Mouse (Mus musculus) C2C12 (cell line): ENCODE measurements around the gene Stx4a. TPM values are rescaled to one million over a fixed set of nuclear protein-coding genes. Genes with fewer than 3 reads are reported as not detected.

Experiments
- H3K27me3 ChIP-seq: one replicate; pipeline ENCODE4 v1.6.1; 2011; ENCODE audit not compliant: control insufficient read depth, insufficient read depth, insufficient read length
- H3K36me3 ChIP-seq: one replicate; pipeline ENCODE4 v1.6.1; 2011; ENCODE audit not compliant: control insufficient read depth, insufficient read depth
- H3K4me3 ChIP-seq: one replicate; pipeline ENCODE4 v1.5.1; 2011; ENCODE audit warnings: mild to moderate bottlenecking, control low read depth; ENCODE audit not compliant: poor library complexity, insufficient read depth, severe bottlenecking
- H3K79me2 ChIP-seq: one replicate; pipeline ENCODE4 v1.6.1; 2011; ENCODE audit not compliant: control insufficient read depth, insufficient read depth
- H3K79me3 ChIP-seq: one replicate; pipeline ENCODE4 v1.6.1; 2011; ENCODE audit warnings: low read depth, control low read depth
- H3ac ChIP-seq: one replicate; pipeline ENCODE3; 2011; ENCODE audit warnings: low read depth; ENCODE audit not compliant: control insufficient read depth, insufficient read length
- CEBPB ChIP-seq: IDR thresholded peaks from one replicate; pipeline ENCODE4 v1.6.1; 2011; ENCODE audit warnings: low read depth, mild to moderate bottlenecking, control low read depth, moderate library complexity
- CTCF ChIP-seq: IDR thresholded peaks from one replicate; pipeline ENCODE4 v1.5.1; 2011; ENCODE audit not compliant: control insufficient read depth, insufficient read depth, insufficient read length
- FOSL1 ChIP-seq: IDR thresholded peaks from one replicate; pipeline ENCODE4 v1.8.0; 2011; ENCODE audit warnings: mild to moderate bottlenecking, low read length; ENCODE audit not compliant: poor library complexity, insufficient read depth, severe bottlenecking
- MAX ChIP-seq: IDR thresholded peaks from one replicate; pipeline ENCODE4 v1.6.1; 2011; ENCODE audit warnings: mild to moderate bottlenecking, control low read depth
- MYOD1 ChIP-seq: IDR thresholded peaks from one replicate; pipeline ENCODE4 v1.6.1; 2011; ENCODE audit warnings: low read depth; ENCODE audit not compliant: control insufficient read depth, insufficient read length
- MYOG ChIP-seq: IDR thresholded peaks from one replicate; pipeline ENCODE4 v1.6.1; 2011; ENCODE audit not compliant: control insufficient read depth, insufficient read length; ENCODE audit errors: extremely low read depth
- USF1 ChIP-seq: IDR thresholded peaks from one replicate; pipeline ENCODE4 v1.6.1; 2011; ENCODE audit warnings: low read depth, mild to moderate bottlenecking, control low read depth, moderate library complexity
- polyA plus RNA-seq: library from polyadenylated mRNA; unstranded; fragments of >200 nt; fragmentation: generic; extraction: Trizol; gene quantifications from one replicate; pipeline ENCODE4 v1.2.1, GENCODE M21; 2012; ENCODE audit warnings: missing spikeins

Stx4a gene
- polyA plus RNA-seq, 1 experiment, result 50.8 TPM

DNA sequence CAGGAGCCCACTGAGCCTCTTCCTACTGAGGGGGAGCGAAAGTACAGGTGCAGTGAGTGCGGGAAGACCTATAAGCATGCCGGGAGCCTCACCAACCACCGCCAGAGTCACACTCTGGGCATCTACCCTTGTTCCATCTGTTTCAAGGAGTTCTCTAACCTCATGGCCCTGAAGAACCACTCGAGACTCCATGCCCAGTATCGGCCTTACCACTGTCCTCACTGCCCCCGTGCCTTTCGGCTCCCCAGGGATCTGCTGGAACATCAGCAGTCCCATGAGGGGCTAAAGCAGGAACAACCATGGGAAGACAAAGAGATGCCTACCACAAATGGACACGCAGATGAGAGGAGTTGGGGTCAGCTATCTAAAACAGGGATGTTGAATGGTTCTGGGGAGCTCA is 55.2 kb downstream of the Stx4a start:
- Histone ChIP-seq H3ac (no peak overlapping the region), H3K27me3 (no peaks in the 10 kb centered on the region), H3K79me2 (peaks cover 90% of the 10 kb centered on the region), H3K4me3 (no peak overlapping the region), H3K79me3 (peaks cover 46% of the 10 kb centered on the region), H3K36me3 (peaks cover 44% of the 10 kb centered on the region)
- no peak for TF ChIP-seq MYOG
- no peak for TF ChIP-seq MAX
- TF ChIP-seq FOSL1, result no peak
- TF ChIP-seq MYOD1, result no peak
- no peak for TF ChIP-seq USF1
- no peak for TF ChIP-seq CTCF
- TF ChIP-seq CEBPB, result no peak

DNA sequence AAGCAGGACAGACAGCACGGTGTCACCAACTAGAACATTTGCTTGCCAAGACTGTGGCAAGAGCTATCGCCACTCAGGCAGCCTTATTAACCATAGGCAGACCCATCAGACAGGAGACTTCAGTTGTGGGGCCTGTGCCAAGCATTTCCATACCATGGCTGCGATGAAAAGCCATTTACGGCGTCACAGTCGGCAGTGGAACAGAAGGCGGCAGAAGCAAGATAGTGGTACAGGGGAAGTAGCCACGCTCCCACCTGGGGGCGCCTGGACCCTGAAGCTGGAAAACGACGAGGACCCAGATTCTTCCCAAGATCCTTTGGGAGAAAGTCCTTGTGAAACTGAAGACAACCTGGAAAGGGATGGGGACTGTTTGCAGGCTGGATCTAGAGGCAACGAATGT is 56.3 kb downstream of the Stx4a start:
- Histone ChIP-seq H3ac (no peak overlapping the region), H3K27me3 (no peaks in the 10 kb centered on the region), H3K36me3 (peaks cover 48% of the 10 kb centered on the region), H3K79me3 (peaks cover 35% of the 10 kb centered on the region), H3K79me2 (peaks cover 84% of the 10 kb centered on the region), H3K4me3 (no peak overlapping the region)
- TF ChIP-seq MAX (no peak), USF1 (no peak), CEBPB (no peak), MYOG (no peak), MYOD1 (no peak), CTCF (no peak), FOSL1 (no peak)

- Histone ChIP-seq H3ac (no peak overlapping the region), H3K79me2 (peaks cover 50% of the 10 kb centered on the region), H3K36me3 (peaks cover 30% of the 10 kb centered on the region), H3K79me3 (peaks cover 6% of the 10 kb centered on the region), H3K27me3 (no peaks in the 10 kb centered on the region), H3K4me3 (no peak overlapping the region)
- TF ChIP-seq CTCF (no peak), MYOD1 (no peak), USF1 (no peak), FOSL1 (no peak), MAX (no peak), CEBPB (no peak)
Measured at GRCm38 (mm10) chr7:127885951-127886350, 61.9 kb downstream of the Stx4a start.

DNA sequence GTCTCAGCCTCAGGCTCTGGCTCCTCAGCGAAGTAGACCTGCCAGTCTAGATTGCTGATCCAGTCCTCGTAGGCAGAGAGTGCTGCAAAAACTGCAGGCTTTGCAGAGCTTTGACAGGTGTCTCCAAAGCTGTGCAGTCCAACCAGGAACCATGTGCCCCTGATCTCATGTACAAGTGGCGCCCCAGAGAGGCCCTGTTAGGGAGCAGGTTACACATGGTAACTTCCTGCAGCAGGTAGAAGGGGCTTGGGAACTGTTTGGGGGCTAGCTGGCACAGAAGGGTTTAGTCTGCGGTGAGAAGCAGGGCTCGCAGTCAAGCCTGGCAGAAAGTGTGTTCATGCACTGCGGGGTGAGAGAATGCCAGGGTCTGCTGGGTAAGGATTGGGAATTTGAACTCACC is 62.5 kb downstream of the Stx4a start:
- Histone ChIP-seq H3K36me3 (peaks cover 25% of the 10 kb centered on the region), H3K4me3 (no peak overlapping the region)

GRCm38 (mm10) chr7:127887191-127887590 is 63.1 kb downstream of the Stx4a start:
- Histone ChIP-seq H3K27me3 (no peaks in the 10 kb centered on the region), H3K4me3 (no peak overlapping the region), H3K79me3 (peaks cover 5% of the 10 kb centered on the region), H3K36me3 (peaks cover 18% of the 10 kb centered on the region), H3ac (no peak overlapping the region), H3K79me2 (peaks cover 38% of the 10 kb centered on the region)
- TF ChIP-seq MAX (no peak), CTCF (no peak), CEBPB (no peak), FOSL1 (no peak), MYOD1 (no peak)

More for the DNA sequence above, 62.5 kb downstream of the Stx4a start:
- H3K79me2 ChIP-seq, result peaks cover 44% of the 10 kb centered on the region
- peaks cover 6% of the 10 kb centered on the region for H3K79me3 ChIP-seq
- TF ChIP-seq MYOD1 (no peak), CEBPB (no peak), USF1 (no peak), MYOG (no peak), FOSL1 (no peak), CTCF (no peak), MAX (no peak)
- no peaks in the 10 kb centered on the region for H3K27me3 ChIP-seq
- no peak overlapping the region for H3ac ChIP-seq

DNA sequence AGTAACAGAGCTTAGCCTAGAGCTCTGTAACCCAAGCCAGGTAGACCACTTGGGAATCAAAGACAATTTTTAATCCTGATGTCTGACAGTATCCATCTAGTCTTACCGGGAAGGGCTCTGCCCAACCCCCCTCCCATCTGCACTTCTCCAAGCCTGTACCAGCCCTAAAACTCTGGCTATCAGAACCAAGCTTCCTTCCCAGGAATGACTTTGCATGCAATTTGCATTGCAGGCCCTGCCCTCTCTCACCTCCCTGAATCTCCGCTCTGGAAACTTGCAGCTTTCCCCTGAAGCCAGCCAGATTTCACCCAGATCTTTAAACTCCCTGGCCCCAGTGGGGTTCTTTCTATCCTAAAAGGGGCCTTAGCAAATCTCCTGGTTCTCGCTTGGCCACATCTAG is 63.7 kb downstream of the Stx4a start:
- Histone ChIP-seq H3K79me3 (peaks cover 4% of the 10 kb centered on the region), H3K79me2 (peaks cover 32% of the 10 kb centered on the region), H3K36me3 (peaks cover 12% of the 10 kb centered on the region), H3ac (no peak overlapping the region), H3K4me3 (no peak overlapping the region), H3K27me3 (no peaks in the 10 kb centered on the region)
- TF ChIP-seq CTCF (no peak), MYOD1 (no peak)

- peaks cover 23% of the 10 kb centered on the region for H3K79me2 ChIP-seq
- peaks cover 12% of the 10 kb centered on the region for H3K36me3 ChIP-seq
- peaks cover 1% of the 10 kb centered on the region for H3K79me3 ChIP-seq
- TF ChIP-seq MAX (no peak), USF1 (no peak), MYOD1 (no peak), FOSL1 (no peak)
- H3ac ChIP-seq, result no peak overlapping the region
- H3K4me3 ChIP-seq, result no peak overlapping the region
- H3K27me3 ChIP-seq, result no peaks in the 10 kb centered on the region
Measured at GRCm38 (mm10) chr7:127888821-127889220, 64.7 kb downstream of the Stx4a start.
